Mouse (Mus musculus): Measurements from ENCODE around the gene Olfr1445. TPM values are rescaled to one million over a fixed set of nuclear protein-coding genes. Genes with fewer than 3 reads are reported as not detected.

The Olfr1445 gene
- polyA plus RNA-seq (2015; fragmentation: Nextera tagmentation; extraction: Ambion mirVana) = not detected in 2 replicates

- no peak for ATAC-seq (replicated peaks)
- 94% methylated on average over 2 of the region's 2 CpGs for WGBS
- Histone ChIP-seq H3K4me3 (no peak within 1 kb of the TSS), H3K9me3 (0 out of 2 replicates have a peak, but pooled peaks cover 1% of the 10 kb centered on the region), H3K9ac (replicated peaks) (no peak within 1 kb of the TSS), H3K27ac (replicated peaks) (no peak within 1 kb of the TSS), H3K4me2 (replicated peaks) (no peak within 1 kb of the TSS), H3K36me3 (no peaks in the 10 kb centered on the region), H3K27me3 (no peaks in the 10 kb centered on the region), H3K4me1 (no peaks in the 10 kb centered on the region)
These were observed at the start of gene Olfr1445 for GRCm38 (mm10) chr19:12883555-12883954. TSS of gene Olfr1445 (plus strand) at chr19:12883855.

DNA sequence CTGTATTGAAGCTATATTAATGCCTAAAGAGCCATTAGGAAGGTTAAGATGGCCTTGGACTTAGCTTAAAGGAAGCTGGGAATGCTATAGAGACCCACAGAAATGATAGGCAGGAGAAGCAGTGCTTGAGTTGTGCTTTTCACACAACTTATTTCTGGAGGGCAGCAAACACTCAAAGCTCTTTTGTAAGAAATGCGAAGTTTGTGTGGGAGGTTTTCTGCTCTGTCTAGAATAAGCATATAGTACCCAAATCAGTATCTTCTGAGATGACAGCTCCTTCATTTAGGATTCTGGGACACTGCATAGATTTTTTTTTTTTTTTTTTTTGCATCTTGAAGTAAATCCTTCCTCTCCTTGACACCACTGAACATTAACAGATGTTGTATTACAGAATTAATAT is 45.1 kb upstream of the Olfr1445 start:
- no peaks in the 10 kb centered on the region for H3K9me3 ChIP-seq
- no peak overlapping the region for H3K4me2 ChIP-seq (replicated peaks)
- H3K4me1 ChIP-seq = no peaks in the 10 kb centered on the region
- H3K4me3 ChIP-seq = no peak overlapping the region
- H3K36me3 ChIP-seq = no peaks in the 10 kb centered on the region
- no peak overlapping the region for H3K27ac ChIP-seq (replicated peaks)
- H3K9ac ChIP-seq (replicated peaks) = no peak overlapping the region
- 80% methylated on average over 1 of the region's 1 CpGs for WGBS
- no peak for ATAC-seq (replicated peaks)
- H3K27me3 ChIP-seq = no peaks in the 10 kb centered on the region

- H3K27me3 ChIP-seq = no peaks in the 10 kb centered on the region
- no peak within 1 kb of the TSS for H3K27ac ChIP-seq (replicated peaks)
- H3K36me3 ChIP-seq = no peaks in the 10 kb centered on the region
- H3K4me3 ChIP-seq = no peak within 1 kb of the TSS
- no peak within 1 kb of the TSS for H3K9ac ChIP-seq (replicated peaks)
- no peaks in the 10 kb centered on the region for H3K9me3 ChIP-seq
- ATAC-seq (replicated peaks) = no peak
- no peaks in the 10 kb centered on the region for H3K4me1 ChIP-seq
- H3K4me2 ChIP-seq (replicated peaks) = no peak within 1 kb of the TSS
These were observed 37.3 kb upstream of the Olfr1445 start, which contains the start of gene Gm5244 for GRCm38 (mm10) chr19:12846382-12846781. TSS of gene Gm5244 (plus strand) at chr19:12846682.

- Histone ChIP-seq H3K9me3 (no peaks in the 10 kb centered on the region), H3K27ac (replicated peaks) (no peak within 1 kb of the TSS), H3K9ac (replicated peaks) (no peak within 1 kb of the TSS), H3K4me1 (no peaks in the 10 kb centered on the region), H3K36me3 (no peaks in the 10 kb centered on the region), H3K4me3 (no peak within 1 kb of the TSS), H3K4me2 (replicated peaks) (no peak within 1 kb of the TSS), H3K27me3 (no peaks in the 10 kb centered on the region)
- 56% methylated on average over 1 of the region's 1 CpGs for WGBS
- ATAC-seq (replicated peaks) = no peak
These were observed 26.7 kb upstream of the Olfr1445 start, which contains the start of gene Olfr1444 for GRCm38 (mm10) chr19:12856983-12857382. TSS of gene Olfr1444 (plus strand) at chr19:12857283.

GRCm38 (mm10) chr19:12893424-12893823 is 9.8 kb downstream of the Olfr1445 start, which contains the start of gene Olfr1446:
TSS of gene Olfr1446 (minus strand) at chr19:12893524.
- Histone ChIP-seq H3K27me3 (no peaks in the 10 kb centered on the region), H3K36me3 (no peaks in the 10 kb centered on the region), H3K27ac (replicated peaks) (no peak within 1 kb of the TSS), H3K4me2 (replicated peaks) (no peak within 1 kb of the TSS), H3K9ac (replicated peaks) (no peak within 1 kb of the TSS), H3K4me3 (no peak within 1 kb of the TSS), H3K4me1 (no peaks in the 10 kb centered on the region), H3K9me3 (no peaks in the 10 kb centered on the region)
- no peak for ATAC-seq (replicated peaks)
- WGBS = 87% methylated on average over 1 of the region's 1 CpGs

DNA sequence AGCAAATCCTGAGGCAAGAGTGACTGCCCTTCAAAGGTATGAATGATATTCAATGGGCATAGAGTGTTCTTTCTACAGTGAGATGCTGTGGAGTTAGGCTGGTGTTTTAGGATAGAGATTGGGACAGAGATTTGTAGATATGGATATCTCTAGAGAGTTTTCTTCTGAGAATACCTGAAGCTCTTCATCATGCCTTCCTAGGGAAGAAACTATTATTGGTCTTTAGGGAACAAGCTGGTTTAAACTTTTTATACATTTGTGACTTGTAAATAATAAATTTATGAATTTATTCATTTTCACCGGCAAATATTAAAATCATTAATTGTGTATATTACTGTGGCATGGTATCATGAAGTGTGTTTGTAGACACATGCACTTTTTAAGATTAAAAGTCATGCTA is 20.0 kb downstream of the Olfr1445 start, which contains the start of gene Olfr1447:
Olfr1447 (minus strand) TSS at position 101 of the 400 bp plus-strand sequence.
- H3K36me3 ChIP-seq = no peaks in the 10 kb centered on the region
- no peaks in the 10 kb centered on the region for H3K9me3 ChIP-seq
- 95% methylated on average over 1 of the region's 1 CpGs for WGBS
- H3K4me1 ChIP-seq = no peaks in the 10 kb centered on the region
- H3K27ac ChIP-seq (replicated peaks) = no peak within 1 kb of the TSS
- no peaks in the 10 kb centered on the region for H3K27me3 ChIP-seq
- H3K9ac ChIP-seq (replicated peaks) = no peak within 1 kb of the TSS
- H3K4me3 ChIP-seq = no peak within 1 kb of the TSS
- no peak within 1 kb of the TSS for H3K4me2 ChIP-seq (replicated peaks)
- ATAC-seq (replicated peaks) = no peak

DNA sequence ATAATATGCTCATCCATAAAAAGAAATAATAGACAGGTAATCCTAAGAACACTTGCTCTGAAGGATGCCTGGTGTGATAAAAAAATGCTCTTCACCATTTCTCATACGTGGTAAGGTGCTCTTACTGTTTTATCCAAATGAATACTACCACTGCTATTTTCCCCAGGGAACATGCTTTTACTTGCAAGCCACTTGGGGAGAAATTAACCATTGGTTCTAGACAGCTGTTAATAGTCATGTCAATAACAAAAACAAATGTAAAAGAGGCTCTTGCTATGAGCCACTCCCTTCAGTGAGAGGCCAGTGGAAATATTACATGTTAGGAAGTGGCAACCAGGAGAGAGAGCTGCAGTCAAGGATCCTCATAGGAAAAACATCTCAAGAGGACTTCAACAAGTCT is 40.7 kb downstream of the Olfr1445 start, which contains the start of gene Olfr1448:
Olfr1448 (minus strand) TSS at position 101 of the 400 bp plus-strand sequence.
- no peak for ATAC-seq (replicated peaks)
- Histone ChIP-seq H3K36me3 (no peaks in the 10 kb centered on the region), H3K27me3 (no peaks in the 10 kb centered on the region), H3K4me2 (replicated peaks) (no peak within 1 kb of the TSS), H3K9ac (replicated peaks) (no peak within 1 kb of the TSS), H3K27ac (replicated peaks) (no peak within 1 kb of the TSS), H3K4me1 (no peaks in the 10 kb centered on the region), H3K4me3 (no peak within 1 kb of the TSS), H3K9me3 (no peaks in the 10 kb centered on the region)
- 70% methylated on average over 1 of the region's 1 CpGs for WGBS

DNA sequence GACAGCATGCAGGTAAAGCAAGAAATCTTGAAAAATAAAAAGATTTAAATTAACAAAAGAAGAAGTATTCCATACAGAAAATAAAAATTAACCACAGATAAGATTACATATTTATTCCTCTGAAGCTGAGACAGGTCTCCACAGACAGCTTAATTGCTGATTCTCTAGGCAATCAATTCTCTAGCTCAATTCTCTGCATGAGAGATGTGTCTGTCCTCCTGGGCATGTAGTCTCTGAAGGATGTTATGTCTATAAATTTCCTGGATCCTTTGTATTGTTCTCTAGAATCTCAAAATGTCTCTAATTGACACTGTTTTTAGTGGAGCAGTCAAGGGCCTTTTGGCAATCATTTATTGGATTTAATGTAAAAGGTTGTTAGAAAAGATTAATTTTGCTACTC is 46.9 kb downstream of the Olfr1445 start, which contains the start of gene Olfr1449:
Olfr1449 (plus strand) TSS at position 301 of the 400 bp plus-strand sequence.
- H3K4me3 ChIP-seq = no peak within 1 kb of the TSS

More for the DNA sequence above, 46.9 kb downstream of the Olfr1445 start, which contains the start of gene Olfr1449:
- no peaks in the 10 kb centered on the region for H3K36me3 ChIP-seq
- no peak within 1 kb of the TSS for H3K4me2 ChIP-seq (replicated peaks)
- H3K9ac ChIP-seq (replicated peaks) = no peak within 1 kb of the TSS
- no peak for ATAC-seq (replicated peaks)
- H3K27me3 ChIP-seq = no peaks in the 10 kb centered on the region
- H3K4me1 ChIP-seq = no peaks in the 10 kb centered on the region
- H3K27ac ChIP-seq (replicated peaks) = no peak within 1 kb of the TSS
- no peaks in the 10 kb centered on the region for H3K9me3 ChIP-seq

Other genes with a start within 250 kb of the Olfr1445 start
- not detected in 2 replicates for gene Olfr1442, start 213.4 kb upstream of the Olfr1445 start, polyA plus RNA-seq (2015; fragmentation: Nextera tagmentation; extraction: Ambion mirVana)
- gene Olfr1443, start 205.7 kb upstream of the Olfr1445 start, polyA plus RNA-seq (2015; fragmentation: Nextera tagmentation; extraction: Ambion mirVana) = not detected in 2 replicates
- not detected in 2 replicates for gene Keg1, start 188.1 kb upstream of the Olfr1445 start, polyA plus RNA-seq (2015; fragmentation: Nextera tagmentation; extraction: Ambion mirVana)
- 1.2 and 2.0 TPM in 2 replicates for gene Cntf, start 118.2 kb upstream of the Olfr1445 start, polyA plus RNA-seq (2015; fragmentation: Nextera tagmentation; extraction: Ambion mirVana)
- 15.6 and 15.9 TPM in 2 replicates for gene Zfp91, start 87.7 kb upstream of the Olfr1445 start, polyA plus RNA-seq (2015; fragmentation: Nextera tagmentation; extraction: Ambion mirVana)
- gene Lpxn, start 87.7 kb upstream of the Olfr1445 start, polyA plus RNA-seq (2015; fragmentation: Nextera tagmentation; extraction: Ambion mirVana) = 0.68 and 0.98 TPM in 2 replicates
- gene Gm5244, start 37.2 kb upstream of the Olfr1445 start, polyA plus RNA-seq (2015; fragmentation: Nextera tagmentation; extraction: Ambion mirVana) = not detected in 2 replicates
- not detected in 2 replicates for gene Olfr1444, start 26.6 kb upstream of the Olfr1445 start, polyA plus RNA-seq (2015; fragmentation: Nextera tagmentation; extraction: Ambion mirVana)
- not detected in 2 replicates for gene Olfr1446, start 9.7 kb downstream of the Olfr1445 start, polyA plus RNA-seq (2015; fragmentation: Nextera tagmentation; extraction: Ambion mirVana)
- gene Olfr1447, start 19.9 kb downstream of the Olfr1445 start, polyA plus RNA-seq (2015; fragmentation: Nextera tagmentation; extraction: Ambion mirVana) = not detected in 2 replicates
- not detected in 2 replicates for gene Olfr1448, start 40.6 kb downstream of the Olfr1445 start, polyA plus RNA-seq (2015; fragmentation: Nextera tagmentation; extraction: Ambion mirVana)
- not detected in 2 replicates for gene Olfr1449, start 47.0 kb downstream of the Olfr1445 start, polyA plus RNA-seq (2015; fragmentation: Nextera tagmentation; extraction: Ambion mirVana)
- gene Olfr1450, start 66.4 kb downstream of the Olfr1445 start, polyA plus RNA-seq (2015; fragmentation: Nextera tagmentation; extraction: Ambion mirVana) = not detected in 2 replicates
- gene Olfr1451, start 111.2 kb downstream of the Olfr1445 start, polyA plus RNA-seq (2015; fragmentation: Nextera tagmentation; extraction: Ambion mirVana) = not detected in 2 replicates
- gene Olfr1453, start 144.5 kb downstream of the Olfr1445 start, polyA plus RNA-seq (2015; fragmentation: Nextera tagmentation; extraction: Ambion mirVana) = not detected in 2 replicates
- not detected in 2 replicates for gene Olfr1454, start 176.8 kb downstream of the Olfr1445 start, polyA plus RNA-seq (2015; fragmentation: Nextera tagmentation; extraction: Ambion mirVana)
- gene Olfr1457, start 214.0 kb downstream of the Olfr1445 start, polyA plus RNA-seq (2015; fragmentation: Nextera tagmentation; extraction: Ambion mirVana) = not detected in 2 replicates
- gene Olfr1458, start 222.9 kb downstream of the Olfr1445 start, polyA plus RNA-seq (2015; fragmentation: Nextera tagmentation; extraction: Ambion mirVana) = not detected in 2 replicates